Mouse (Mus musculus) ES-Bruce4 (cell line): Measurements from ENCODE around the gene Trim60.

Experiments used
- CTCF ChIP-seq: IDR thresholded peaks from one replicate; pipeline ENCODE4 v1.8.1; 2011; ENCODE audit warnings: low read depth, low read length
- EP300 ChIP-seq: IDR thresholded peaks from 2 replicates; pipeline ENCODE4 v1.6.1; 2011; ENCODE audit warnings: low read depth, low read length; ENCODE audit not compliant: insufficient read depth

DNA sequence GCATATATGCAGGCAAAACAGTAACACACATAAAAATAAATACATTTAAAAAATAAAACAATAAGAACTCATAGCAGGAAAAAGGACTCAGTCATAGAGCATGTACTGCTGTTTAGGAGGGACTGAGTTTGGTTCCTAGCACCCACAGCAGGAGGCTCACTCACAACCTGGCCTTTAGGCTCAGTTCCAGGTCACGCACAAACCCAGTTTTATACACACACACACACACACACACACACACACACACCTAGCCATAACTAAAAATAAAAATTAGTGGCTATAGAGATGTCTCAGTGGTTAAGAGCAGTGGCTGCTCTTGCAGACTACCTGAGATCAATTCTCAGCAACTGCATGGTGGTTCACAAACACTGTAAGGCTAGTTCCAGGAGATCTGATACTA lies 13.7 kb upstream of the Trim60 start:
- TF ChIP-seq CTCF (no peak), EP300 (no peak)
